Mouse (Mus musculus): ENCODE measurements at regions not wholly inside any gene's neighbourhood (a gene's known extent, or its start where the extent isn't known, plus 50 kb on each side); places are given as distances from the start of the nearest gene placed in this dataset.
"Not testable (repeated sequence)": the region's sequence is repeated elsewhere in the genome, so short reads cannot be mapped to it uniquely, and the experiment has no call there.

GRCm38 (mm10) chr14:81685691-81686090, 1701.8 kb downstream of the Olfm4 start:
- no peak overlapping the region for H3K27ac ChIP-seq
- H3K9ac ChIP-seq, result no peak overlapping the region
- no peaks in the 10 kb centered on the region for H3K27me3 ChIP-seq
- H3K4me1 ChIP-seq, result no peaks in the 10 kb centered on the region
- no peaks in the 10 kb centered on the region for H3K9me3 ChIP-seq (replicated peaks)
- WGBS, result 9% methylated on average over 5 of the region's 5 CpGs
- no peak overlapping the region for H3K4me2 ChIP-seq
- no peaks in the 10 kb centered on the region for H3K36me3 ChIP-seq (ENCODE audit: poor library complexity, severe bottlenecking)
- H3K4me3 ChIP-seq, result no peak overlapping the region
- peak; percentile 38; the same call in 1 of the 2 replicates for ATAC-seq

- WGBS, result no CpG with 5 or more reads among the region's 2 CpGs
- not testable (repeated sequence) for H3K9me3 ChIP-seq (replicated peaks); H3K27ac ChIP-seq; H3K4me3 ChIP-seq; H3K4me1 ChIP-seq; ATAC-seq; H3K4me2 ChIP-seq; H3K9ac ChIP-seq; H3K27me3 ChIP-seq; H3K36me3 ChIP-seq (ENCODE audit: poor library complexity, severe bottlenecking)
Measured at GRCm38 (mm10) chr14:81692245-81692644, 1708.4 kb downstream of the Olfm4 start.

- H3K27me3 ChIP-seq, result no peaks in the 10 kb centered on the region
- WGBS, result 65% methylated on average over 5 of the region's 5 CpGs
- no peaks in the 10 kb centered on the region for H3K36me3 ChIP-seq (ENCODE audit: poor library complexity, severe bottlenecking)
- no peaks in the 10 kb centered on the region for H3K9me3 ChIP-seq (replicated peaks)
- no peak overlapping the region for H3K9ac ChIP-seq
- peak; percentile 61; the same call in 1 of the 2 replicates for ATAC-seq
- no peak overlapping the region for H3K4me3 ChIP-seq
- H3K27ac ChIP-seq, result no peak overlapping the region
- no peak overlapping the region for H3K4me2 ChIP-seq
- H3K4me1 ChIP-seq, result no peaks in the 10 kb centered on the region
Measured at GRCm38 (mm10) chr14:81716056-81716455, 1732.2 kb downstream of the Olfm4 start.
